Mouse (Mus musculus): ENCODE data around the gene Uprt.

Gene Uprt

GRCm38 (mm10) chrX:104482572-104483443, at the start of gene Uprt:
Gene Uprt (plus strand): TSS chrX:104482818.
- DNase-seq, result peak; percentile 74

GRCm38 (mm10) chrX:104433456-104433855, 49.2 kb upstream of the Uprt start:
- no peak for DNase-seq

GRCm38 (mm10) chrX:104452433-104452832, 30.2 kb upstream of the Uprt start:
- DNase-seq, result no peak

- no peak for DNase-seq
Observed at GRCm38 (mm10) chrX:104461755-104462154, 20.9 kb upstream of the Uprt start.

GRCm38 (mm10) chrX:104464376-104464775, 18.2 kb upstream of the Uprt start:
- no peak for DNase-seq

GRCm38 (mm10) chrX:104478041-104478440, 4.6 kb upstream of the Uprt start:
- no peak for DNase-seq

- no peak for DNase-seq
Observed at GRCm38 (mm10) chrX:104483444-104483808, 808 bp downstream of the Uprt start.

- no peak for DNase-seq
Observed at GRCm38 (mm10) chrX:104485596-104485995, 3.0 kb downstream of the Uprt start.

GRCm38 (mm10) chrX:104488036-104488435, 5.4 kb downstream of the Uprt start:
- DNase-seq, result no peak

- DNase-seq, result no peak
Observed at GRCm38 (mm10) chrX:104488870-104489467, 6.4 kb downstream of the Uprt start.

- no peak for DNase-seq
Observed at GRCm38 (mm10) chrX:104489626-104490355, 7.2 kb downstream of the Uprt start.

GRCm38 (mm10) chrX:104501765-104502164, 19.1 kb downstream of the Uprt start:
- no peak for DNase-seq

- DNase-seq, result no peak
Observed at GRCm38 (mm10) chrX:104542635-104543034, 60.0 kb downstream of the Uprt start.

- no peak for DNase-seq
Observed at GRCm38 (mm10) chrX:104543919-104544595, 61.4 kb downstream of the Uprt start.

- no peak for DNase-seq
Observed at GRCm38 (mm10) chrX:104545283-104545682, 62.7 kb downstream of the Uprt start.
